Mouse (Mus musculus) kidney, adult 8-10 months (tissue): ENCODE data around the gene Ranbp1.
"Not testable (repeated sequence)": the region's sequence is repeated elsewhere in the genome, so short reads cannot be mapped to it uniquely, and the experiment has no call there.

Source experiments
- DNase-seq, 2 experiments: peaks; one replicate each; pipeline ENCODE4 v3.0.0; 2022

Gene Ranbp1

GRCm38 (mm10) chr16:18248433-18249363 is at the start of gene Ranbp1, which contains the start of gene Trmt2a:
Gene Ranbp1, minus strand, starts transcription at chr16:18248732.
Gene Trmt2a, plus strand, starts transcription at chr16:18248679.
- peak; percentile 97 for DNase-seq

- DNase-seq, result not testable (repeated sequence)
Observed at GRCm38 (mm10) chr16:18289614-18290013, 41.1 kb upstream of the Ranbp1 start.

DNA sequence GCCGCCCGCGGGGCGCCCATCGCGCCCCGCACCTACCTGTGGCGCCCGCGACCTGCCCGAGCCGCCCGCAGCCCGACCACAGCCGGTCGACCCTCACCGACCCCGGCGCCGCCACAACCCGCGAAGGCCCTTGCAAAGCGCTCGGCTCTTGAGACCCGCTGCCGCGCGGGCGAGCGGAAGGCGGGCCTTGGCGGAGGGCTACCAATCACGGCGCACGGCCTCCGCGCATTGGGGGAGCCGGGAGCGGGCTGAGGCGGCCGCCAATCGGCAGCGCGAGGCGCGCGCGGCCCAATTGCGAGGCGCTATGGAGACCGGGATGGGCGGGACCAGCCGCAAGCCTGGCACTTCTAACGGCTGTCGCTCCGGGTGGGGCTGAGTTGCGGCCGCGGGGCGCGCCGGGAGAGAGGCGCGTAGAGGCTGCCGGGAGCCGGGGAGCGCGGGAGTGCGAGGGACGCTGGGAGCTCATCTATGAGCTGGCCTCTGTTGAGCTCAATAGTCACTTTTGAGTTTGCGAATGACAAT is 40.6 kb upstream of the Ranbp1 start, which contains the start of gene Dgcr8:
Gene Dgcr8, minus strand, starts transcription at position 180 of the 522 bp plus-strand sequence.
- DNase-seq, result peak; percentile 97

DNA sequence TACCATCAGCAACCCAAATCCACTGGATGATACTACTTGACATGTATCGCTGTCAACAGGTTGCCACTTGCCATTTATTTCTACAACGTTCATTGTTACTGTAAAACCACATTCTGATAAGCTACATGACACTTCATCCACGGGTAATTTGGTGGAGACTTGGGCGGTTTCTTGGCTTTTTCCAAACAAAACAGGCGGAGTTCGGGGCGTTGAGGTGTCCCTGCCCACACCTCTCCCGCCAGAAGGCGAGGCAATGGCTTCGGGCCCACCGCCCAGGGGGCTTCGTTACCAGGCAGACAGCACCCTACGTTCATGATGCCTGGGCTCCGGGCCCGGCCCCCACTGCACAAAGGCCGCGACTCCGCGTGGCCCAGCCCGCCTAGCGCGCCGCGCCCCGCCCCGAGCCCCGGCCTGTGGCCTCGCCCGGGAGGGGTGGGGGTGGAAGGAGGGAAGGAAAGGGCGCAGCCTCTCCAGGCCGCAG is 40.1 kb upstream of the Ranbp1 start:
- no peak for DNase-seq

- DNase-seq, result no peak
Observed at GRCm38 (mm10) chr16:18288166-18288565, 39.6 kb upstream of the Ranbp1 start.

GRCm38 (mm10) chr16:18275166-18275565 is 26.6 kb upstream of the Ranbp1 start:
- DNase-seq, result no peak

GRCm38 (mm10) chr16:18268182-18268581 is 19.6 kb upstream of the Ranbp1 start:
- DNase-seq, result no peak

GRCm38 (mm10) chr16:18265024-18265423 is 16.5 kb upstream of the Ranbp1 start:
- no peak for DNase-seq

DNA sequence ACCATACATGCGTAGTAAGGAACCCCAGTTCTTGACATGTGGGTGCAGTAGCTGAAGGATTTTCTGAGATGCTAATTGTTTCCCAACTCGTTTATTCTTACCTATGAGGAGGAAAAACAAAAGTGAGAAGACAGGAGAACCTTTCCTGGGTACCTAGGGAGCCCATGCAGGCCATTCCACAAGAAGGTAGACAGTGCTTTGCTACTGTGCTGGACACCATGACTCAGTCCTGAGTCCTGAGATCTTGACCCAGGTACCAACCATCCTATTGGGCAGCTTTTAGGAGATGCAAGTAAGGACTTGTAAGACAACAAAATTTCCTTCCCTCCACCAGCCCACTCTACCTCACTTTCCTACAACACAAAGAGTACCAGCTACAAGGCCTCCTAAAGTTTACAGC is 9.7 kb upstream of the Ranbp1 start, which contains the start of gene Gm49776:
Gene Gm49776, minus strand, starts transcription at position 101 of the 400 bp plus-strand sequence.
- no peak for DNase-seq

DNA sequence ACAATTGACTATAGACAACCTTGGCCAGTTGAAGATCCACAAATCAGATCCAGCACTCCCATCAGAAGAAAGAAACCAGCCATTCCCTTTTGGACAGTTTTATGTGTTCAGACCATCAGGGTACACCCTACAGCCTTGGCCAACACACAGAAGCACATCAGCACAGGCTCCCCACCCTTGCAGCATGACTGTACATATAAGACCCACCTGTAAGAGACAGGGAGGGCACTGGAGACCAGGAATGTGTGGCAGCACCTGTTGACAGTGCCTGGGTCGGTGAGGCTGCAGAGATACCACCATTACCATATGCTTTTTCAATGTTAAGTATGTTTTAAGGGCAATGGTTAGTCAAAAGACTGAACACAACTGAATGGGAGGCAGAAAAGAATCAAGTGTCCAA is 5.3 kb upstream of the Ranbp1 start:
- DNase-seq, result no peak

DNA sequence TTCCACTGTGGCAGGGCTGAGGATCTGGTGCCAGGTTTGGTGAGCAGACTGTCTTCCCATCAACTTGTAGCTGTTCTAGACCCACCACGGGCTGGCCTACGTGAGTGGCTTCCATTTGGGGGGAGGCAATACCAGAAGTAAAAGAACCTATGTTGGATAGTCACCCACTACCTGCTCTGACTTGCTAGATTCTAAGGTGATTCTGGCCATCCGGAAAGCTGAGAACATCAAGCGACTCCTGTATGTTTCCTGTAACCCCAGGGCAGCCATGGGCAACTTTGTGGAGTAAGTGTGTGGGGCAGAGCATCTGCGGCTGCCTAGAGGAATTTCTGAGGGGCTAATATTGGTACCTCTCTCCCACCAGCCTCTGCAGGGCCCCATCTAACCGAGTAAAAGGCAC is 4.2 kb upstream of the Ranbp1 start:
- no peak for DNase-seq

GRCm38 (mm10) chr16:18250828-18251790 is 2.6 kb upstream of the Ranbp1 start:
- no peak for DNase-seq

- no peak for DNase-seq
Observed at GRCm38 (mm10) chr16:18250231-18250630, 1.7 kb upstream of the Ranbp1 start.

DNA sequence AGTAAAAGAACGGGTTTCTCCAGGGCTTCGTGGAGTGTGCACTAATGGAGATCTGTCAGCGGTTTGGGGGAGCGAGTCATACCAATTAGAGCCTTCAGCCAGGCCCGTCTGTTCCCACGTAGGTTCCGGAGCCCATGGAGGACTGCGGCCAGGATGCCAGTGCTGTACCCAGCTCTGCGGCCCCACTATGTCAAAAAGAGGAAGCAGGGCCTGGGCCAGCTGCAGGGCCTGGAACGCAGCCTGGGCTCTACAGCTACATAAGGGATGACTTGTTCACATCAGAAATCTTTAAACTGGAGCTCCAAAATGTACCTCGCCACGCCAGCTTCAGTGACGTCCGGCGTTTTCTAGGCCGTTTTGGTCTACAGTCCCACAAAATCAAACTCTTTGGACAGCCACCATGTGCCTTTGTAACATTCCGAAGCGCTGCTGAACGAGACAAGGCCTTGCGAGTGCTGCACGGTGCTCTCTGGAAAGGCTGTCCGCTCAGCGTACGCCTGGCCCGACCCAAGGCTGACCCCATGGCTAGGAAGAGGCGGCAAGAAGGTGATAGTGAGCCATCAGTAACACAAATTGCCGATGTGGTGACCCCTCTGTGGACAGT is 934 bp upstream of the Ranbp1 start:
- peak; percentile 21 to 28 for DNase-seq

GRCm38 (mm10) chr16:18247521-18248399 is 772 bp downstream of the Ranbp1 start:
- DNase-seq, result no peak

DNA sequence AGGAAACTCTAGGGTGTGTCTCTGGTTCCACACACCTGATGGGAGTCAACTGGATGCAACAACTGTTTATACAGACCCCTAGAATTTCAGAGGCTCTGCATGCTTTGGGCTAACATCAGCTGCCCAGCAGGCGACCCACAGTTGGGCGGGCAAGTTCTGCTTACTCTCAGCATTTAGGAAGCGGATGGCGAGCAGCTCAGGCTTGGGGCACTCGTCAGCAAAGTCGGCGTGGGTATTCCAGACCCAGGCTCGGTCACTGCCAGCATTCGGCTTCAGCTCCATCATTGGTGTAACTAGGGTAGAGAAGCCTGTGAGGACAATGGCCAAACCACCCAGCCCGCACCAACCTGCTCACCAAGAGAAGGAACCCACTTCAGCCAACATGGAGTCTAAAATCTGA is 7.0 kb downstream of the Ranbp1 start:
- no peak for DNase-seq

GRCm38 (mm10) chr16:18236676-18237501 is 11.6 kb downstream of the Ranbp1 start:
- no peak for DNase-seq

GRCm38 (mm10) chr16:18235389-18236065 is 13.0 kb downstream of the Ranbp1 start:
- DNase-seq, result peak; percentile 61 to 71

DNA sequence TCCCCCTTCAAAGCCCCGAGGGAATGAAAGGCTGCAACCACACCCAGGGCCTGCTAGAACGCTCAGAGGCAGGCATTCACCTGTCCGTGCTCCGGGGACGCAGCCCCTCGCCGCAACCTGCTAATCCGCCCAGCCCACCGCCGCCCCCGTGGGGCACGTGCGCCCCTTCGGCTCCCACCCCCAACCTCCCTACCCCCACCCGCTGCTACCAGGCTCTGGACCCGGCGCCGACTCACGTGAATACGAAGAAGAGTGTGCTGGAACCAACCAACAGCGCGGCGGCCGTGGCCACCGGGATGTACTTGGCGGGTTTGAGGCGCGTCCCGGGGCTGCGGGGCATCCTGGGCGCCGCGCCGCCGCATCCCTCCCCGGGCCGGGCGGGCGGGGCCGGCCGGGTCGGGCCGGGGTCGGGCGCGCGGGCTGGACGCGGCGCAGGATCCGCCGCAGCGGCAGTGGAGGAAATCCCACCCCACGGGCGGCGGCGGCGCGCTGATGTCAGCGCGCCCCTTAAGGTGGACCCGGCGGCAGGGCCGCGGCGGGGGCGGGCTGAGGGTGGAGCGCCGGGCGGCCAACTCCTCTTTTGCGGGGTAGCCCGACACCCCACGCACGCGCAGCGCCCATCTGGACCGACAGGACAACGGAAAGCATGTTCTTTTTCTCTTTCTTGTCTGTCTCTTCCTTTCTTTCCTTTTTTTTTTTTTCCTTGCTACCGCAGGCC is 13.7 kb downstream of the Ranbp1 start, which contains the start of gene Zdhhc8:
Gene Zdhhc8, minus strand, starts transcription at position 466 of the 718 bp plus-strand sequence.
- DNase-seq, result peak; percentile 54 to 71
